Mouse (Mus musculus) heart, embryonic 12.5 days (tissue): ENCODE measurements at regions not wholly inside any gene's neighbourhood (a gene's known extent, or its start where the extent isn't known, plus 50 kb on each side); places are given as distances from the start of the nearest gene placed in this dataset.
"Not testable (repeated sequence)": the region's sequence is repeated elsewhere in the genome, so short reads cannot be mapped to it uniquely, and the experiment has no call there.

ENCODE experiments used
- ATAC-seq: fragments of 200-750 bp; cut with Nextera tagmentation; 2 replicates; pipeline ENCODE4 v1.8.0; 2017; ENCODE audit warnings: moderate TSS enrichment, moderate library complexity; ENCODE audit not compliant: insufficient number of reproducible peaks, low FRiP score
- H3K27ac ChIP-seq: fragments of 300-500 bp; sonication (generic); 2 replicates; pipeline ENCODE4 v1.5.1; 2016; ENCODE audit warnings: mild to moderate bottlenecking, moderate library complexity; ENCODE audit not compliant: poor library complexity, severe bottlenecking
- H3K27me3 ChIP-seq: fragments of 300-500 bp; sonication (generic); replicated peaks from 2 replicates; pipeline ENCODE4 v1.6.1; 2016; ENCODE audit warnings: mild to moderate bottlenecking, moderate library complexity
- H3K36me3 ChIP-seq: fragments of 300-500 bp; sonication (generic); 2 replicates; pipeline ENCODE4 v1.6.1; 2016; ENCODE audit warnings: mild to moderate bottlenecking, moderate library complexity
- H3K4me1 ChIP-seq: fragments of 300-500 bp; sonication (generic); replicated peaks from 2 replicates; pipeline ENCODE4 v1.6.1; 2016; ENCODE audit warnings: mild to moderate bottlenecking
- H3K4me2 ChIP-seq: fragments of 300-500 bp; sonication (generic); 2 replicates; pipeline ENCODE4 v1.6.1; 2016; ENCODE audit warnings: mild to moderate bottlenecking, moderate library complexity
- H3K4me3 ChIP-seq: fragments of 300-500 bp; sonication (generic); 2 replicates; pipeline ENCODE4 v1.5.1; 2016; ENCODE audit warnings: mild to moderate bottlenecking
- H3K9ac ChIP-seq: fragments of 300-500 bp; sonication (generic); 2 replicates; pipeline ENCODE4 v1.6.1; 2016; ENCODE audit warnings: mild to moderate bottlenecking, moderate library complexity
- H3K9me3 ChIP-seq: fragments of 300-500 bp; sonication (generic); replicated peaks from 2 replicates; pipeline ENCODE4 v1.6.1; 2016; ENCODE audit warnings: mild to moderate bottlenecking, moderate library complexity
- WGBS: fragments of 180-500 bp; shearing (Covaris S2); methylation state at CpG from one replicate; pipeline ENCODE4 v1.1.7; 2016; 5-methylcytosine and 5-hydroxymethylcytosine counted together

DNA sequence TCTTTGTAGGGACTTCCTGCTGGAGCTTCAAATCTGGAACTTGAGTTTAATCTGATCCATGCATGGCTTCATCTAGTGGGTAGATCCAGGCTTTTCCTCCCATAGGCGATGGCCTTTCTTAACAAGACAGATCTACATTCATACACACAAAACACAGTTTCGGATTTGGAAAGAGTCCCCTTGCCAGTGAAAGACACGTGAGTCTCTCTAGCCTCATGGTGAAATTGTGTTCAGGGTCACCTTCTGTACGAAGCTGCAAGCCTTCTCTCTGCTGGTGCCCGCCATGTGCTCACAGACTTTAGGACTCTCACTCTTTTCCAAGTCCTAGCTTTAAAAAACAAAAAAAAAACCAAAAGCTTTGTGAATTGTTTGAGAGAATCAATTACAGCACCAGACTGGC lies 51.4 kb upstream of the Dlx2 start:
- H3K36me3 ChIP-seq, result no peaks in the 10 kb centered on the region
- H3K4me3 ChIP-seq, result no peak overlapping the region
- no peak overlapping the region for H3K27ac ChIP-seq
- no peak overlapping the region for H3K9ac ChIP-seq
- ATAC-seq, result no peak
- peaks cover 13% of the 10 kb centered on the region for H3K27me3 ChIP-seq
- no peaks in the 10 kb centered on the region; the same call in none of the 2 replicates for H3K4me1 ChIP-seq
- H3K9me3 ChIP-seq, result no peaks in the 10 kb centered on the region
- no peak overlapping the region for H3K4me2 ChIP-seq
- WGBS, result 81% methylated on average over 5 of the region's 5 CpGs

GRCm38 (mm10) chr2:71598368-71598767 lies 51.8 kb upstream of the Dlx2 start:
- no peak overlapping the region for H3K4me3 ChIP-seq
- no peak overlapping the region for H3K27ac ChIP-seq
- no peaks in the 10 kb centered on the region; the same call in none of the 2 replicates for H3K4me1 ChIP-seq
- no peak for ATAC-seq
- peaks cover 13% of the 10 kb centered on the region for H3K27me3 ChIP-seq
- H3K9ac ChIP-seq, result no peak overlapping the region
- H3K9me3 ChIP-seq, result no peaks in the 10 kb centered on the region
- WGBS, result 64% methylated on average over 10 of the region's 10 CpGs
- H3K36me3 ChIP-seq, result no peaks in the 10 kb centered on the region
- no peak overlapping the region for H3K4me2 ChIP-seq

- 17% methylated on average over 5 of the region's 5 CpGs for WGBS
- Histone ChIP-seq H3K27ac (no peak overlapping the region), H3K4me1 (no peaks in the 10 kb centered on the region; the same call in none of the 2 replicates), H3K27me3 (peaks cover 13% of the 10 kb centered on the region), H3K36me3 (no peaks in the 10 kb centered on the region), H3K9me3 (no peaks in the 10 kb centered on the region), H3K4me2 (no peak overlapping the region), H3K9ac (no peak overlapping the region), H3K4me3 (no peak overlapping the region)
- ATAC-seq, result peak; percentile 79
These were observed 52.2 kb upstream of the Dlx2 start for GRCm38 (mm10) chr2:71598778-71599177.

DNA sequence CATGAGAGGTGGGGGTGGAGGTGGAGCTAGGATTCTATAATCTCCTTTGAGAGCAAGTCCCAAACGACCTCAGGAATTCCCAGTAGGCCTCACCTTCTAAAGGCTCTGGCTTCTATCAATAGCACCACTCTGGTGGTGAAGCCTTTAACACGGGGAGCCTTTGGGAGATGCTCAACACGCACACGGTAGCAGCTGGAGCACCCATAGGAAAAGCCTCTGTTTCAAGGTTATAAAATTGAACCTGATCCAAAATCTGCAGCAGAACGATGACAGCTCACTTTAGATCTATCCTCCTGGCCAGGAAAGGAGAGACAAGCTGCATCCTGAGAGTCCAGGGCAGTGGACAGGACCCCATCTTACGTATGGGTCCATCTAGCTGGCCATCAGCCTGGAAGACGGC lies 53.7 kb upstream of the Dlx2 start:
- Histone ChIP-seq H3K9me3 (no peaks in the 10 kb centered on the region), H3K4me2 (no peak overlapping the region), H3K4me3 (no peak overlapping the region), H3K9ac (no peak overlapping the region), H3K4me1 (no peaks in the 10 kb centered on the region; the same call in 1 of the 2 replicates), H3K27me3 (peaks cover 13% of the 10 kb centered on the region), H3K27ac (no peak overlapping the region), H3K36me3 (no peaks in the 10 kb centered on the region)
- WGBS, result 32% methylated on average over 7 of the region's 7 CpGs
- ATAC-seq, result peak; percentile 58; the same call in 1 of the 2 replicates

GRCm38 (mm10) chr2:71600999-71601398 lies 54.4 kb upstream of the Dlx2 start:
- Histone ChIP-seq H3K9ac (no peak overlapping the region), H3K4me1 (no peaks in the 10 kb centered on the region; the same call in 1 of the 2 replicates), H3K27ac (no peak overlapping the region), H3K9me3 (peaks cover 6% of the 10 kb centered on the region; the same call in 1 of the 2 replicates), H3K27me3 (peaks cover 13% of the 10 kb centered on the region), H3K4me3 (no peak overlapping the region), H3K36me3 (no peaks in the 10 kb centered on the region), H3K4me2 (no peak overlapping the region)
- no peak for ATAC-seq
- WGBS, result 73% methylated on average over 1 of the region's 1 CpGs

DNA sequence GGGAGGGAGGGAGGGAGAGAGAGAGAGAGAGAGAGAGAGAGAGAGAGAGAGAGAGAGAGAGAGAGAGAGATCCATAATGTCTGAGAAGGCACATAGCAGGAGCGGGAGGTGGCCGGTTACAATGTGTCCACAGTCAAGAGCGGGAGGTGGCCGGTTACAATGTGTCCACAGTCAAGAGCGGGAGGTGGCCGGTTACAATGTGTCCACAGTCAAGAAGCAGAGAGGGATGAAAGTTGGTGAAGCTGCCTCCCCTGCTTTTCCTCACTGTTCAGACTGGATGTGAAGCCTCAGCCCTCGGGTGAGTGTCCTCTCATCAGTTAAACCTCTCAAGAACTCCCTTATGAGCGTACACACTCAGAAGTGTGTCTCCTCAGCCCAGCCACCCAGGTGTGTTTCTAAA lies 57.2 kb upstream of the Dlx2 start:
- 91% methylated on average over 8 of the region's 8 CpGs for WGBS
- H3K27me3 ChIP-seq, H3K36me3 ChIP-seq, ATAC-seq, H3K9ac ChIP-seq, H3K4me1 ChIP-seq, H3K4me2 ChIP-seq, H3K27ac ChIP-seq, H3K9me3 ChIP-seq, H3K4me3 ChIP-seq: not testable (repeated sequence)

GRCm38 (mm10) chr2:71605606-71606005 lies 59.1 kb upstream of the Dlx2 start:
- no peak for ATAC-seq
- Histone ChIP-seq H3K9ac (no peak overlapping the region), H3K4me3 (no peak overlapping the region), H3K4me2 (no peak overlapping the region), H3K36me3 (no peaks in the 10 kb centered on the region), H3K9me3 (peaks cover 6% of the 10 kb centered on the region; the same call in 1 of the 2 replicates), H3K4me1 (peaks cover 3% of the 10 kb centered on the region), H3K27me3 (no peaks in the 10 kb centered on the region; the same call in 1 of the 2 replicates), H3K27ac (no peak overlapping the region)
- 75% methylated on average over 1 of the region's 1 CpGs for WGBS

DNA sequence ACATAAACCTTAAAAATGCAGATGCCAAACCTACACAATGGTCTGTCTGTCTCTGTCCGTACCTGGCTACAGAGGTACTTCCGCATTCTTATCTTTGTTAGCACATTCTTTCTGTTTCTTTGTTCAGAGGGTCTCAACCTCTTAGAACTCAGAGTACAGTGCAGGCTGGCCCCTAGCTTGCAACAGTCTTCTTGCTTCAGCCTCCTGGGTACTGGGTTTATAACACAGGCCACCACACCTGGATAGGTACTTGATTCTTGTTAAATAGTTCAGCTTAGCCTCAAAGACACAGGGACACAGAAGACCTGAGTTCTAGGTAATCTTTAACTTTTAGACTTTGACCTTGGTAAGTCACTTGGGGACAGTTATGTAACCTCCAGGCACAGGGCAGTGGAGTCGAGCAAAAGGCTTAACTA lies 60.5 kb upstream of the Dlx2 start:
- H3K4me3 ChIP-seq, result no peak overlapping the region
- no peaks in the 10 kb centered on the region for H3K36me3 ChIP-seq
- no peaks in the 10 kb centered on the region; the same call in 1 of the 2 replicates for H3K27me3 ChIP-seq
- H3K9ac ChIP-seq, result no peak overlapping the region
- H3K4me2 ChIP-seq, result no peak overlapping the region
- H3K4me1 ChIP-seq, result peaks cover 7% of the 10 kb centered on the region
- H3K27ac ChIP-seq, result no peak overlapping the region
- WGBS, result 73% methylated on average over 3 of the region's 3 CpGs
- H3K9me3 ChIP-seq, result peaks cover 6% of the 10 kb centered on the region; the same call in 1 of the 2 replicates
- ATAC-seq, result no peak

- no peak overlapping the region for H3K9ac ChIP-seq
- ATAC-seq, result no peak
These were observed 66.7 kb upstream of the Dlx2 start for GRCm38 (mm10) chr2:71613216-71613615.

DNA sequence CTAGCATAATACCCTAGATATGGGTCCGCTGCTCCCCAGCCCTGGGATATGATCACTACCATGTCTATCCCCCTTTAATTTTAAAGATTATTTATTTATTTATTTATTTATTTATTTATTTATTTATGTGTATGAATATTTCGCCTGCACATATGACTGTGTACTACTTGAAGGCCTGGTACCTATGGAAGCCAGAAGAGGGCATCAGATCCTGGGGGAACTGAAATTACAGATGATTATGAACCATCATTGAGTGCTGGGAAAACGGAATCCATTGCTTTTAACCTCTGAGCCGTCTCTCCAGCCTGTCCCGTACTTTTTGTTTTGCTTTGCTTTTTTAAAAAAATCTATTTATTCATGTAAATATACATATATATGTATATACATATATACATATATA lies 70.0 kb upstream of the Dlx2 start:
- Histone ChIP-seq H3K9me3 (no peaks in the 10 kb centered on the region), H3K4me2 (no peak overlapping the region), H3K4me3 (no peak overlapping the region), H3K36me3 (no peaks in the 10 kb centered on the region), H3K9ac (no peak overlapping the region), H3K27me3 (no peaks in the 10 kb centered on the region), H3K27ac (no peak overlapping the region), H3K4me1 (no peaks in the 10 kb centered on the region)
- no peak for ATAC-seq
- WGBS, result 80% methylated on average over 5 of the region's 5 CpGs

More at GRCm38 (mm10) chr2:71613216-71613615, 66.7 kb upstream of the Dlx2 start:
- WGBS, result 60% methylated on average over 2 of the region's 2 CpGs
- Histone ChIP-seq H3K4me1 (peaks cover 7% of the 10 kb centered on the region), H3K27ac (no peak overlapping the region), H3K4me3 (no peak overlapping the region), H3K36me3 (no peaks in the 10 kb centered on the region), H3K27me3 (no peaks in the 10 kb centered on the region), H3K9me3 (no peaks in the 10 kb centered on the region), H3K4me2 (no peak overlapping the region)

DNA sequence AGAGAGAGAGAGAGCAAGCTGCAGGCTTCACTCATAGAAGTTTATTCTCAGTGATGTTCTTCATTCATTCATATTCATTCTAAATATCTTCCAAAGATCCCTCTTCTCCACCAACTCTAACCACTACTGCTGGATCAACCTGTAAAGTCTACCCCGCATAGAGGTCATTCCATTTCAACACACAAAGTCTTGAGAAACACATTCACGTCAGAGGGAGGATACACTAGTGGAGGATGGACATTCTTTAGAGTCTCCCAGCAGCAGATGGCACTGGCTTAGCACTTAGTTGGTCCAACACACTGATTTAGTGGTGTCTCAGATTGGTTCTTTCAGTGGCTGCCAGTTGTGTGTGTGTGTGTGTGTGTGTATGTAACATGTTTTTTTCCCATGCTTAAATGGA lies 74.9 kb upstream of the Dlx2 start:
- no peak for ATAC-seq
- Histone ChIP-seq H3K9ac (no peak overlapping the region), H3K4me1 (peaks cover 9% of the 10 kb centered on the region), H3K27me3 (peaks cover 4% of the 10 kb centered on the region; the same call in 1 of the 2 replicates), H3K4me3 (no peak overlapping the region), H3K9me3 (no peaks in the 10 kb centered on the region), H3K27ac (no peak overlapping the region), H3K36me3 (no peaks in the 10 kb centered on the region), H3K4me2 (no peak overlapping the region)
- WGBS, result 86% methylated on average over 2 of the region's 2 CpGs

DNA sequence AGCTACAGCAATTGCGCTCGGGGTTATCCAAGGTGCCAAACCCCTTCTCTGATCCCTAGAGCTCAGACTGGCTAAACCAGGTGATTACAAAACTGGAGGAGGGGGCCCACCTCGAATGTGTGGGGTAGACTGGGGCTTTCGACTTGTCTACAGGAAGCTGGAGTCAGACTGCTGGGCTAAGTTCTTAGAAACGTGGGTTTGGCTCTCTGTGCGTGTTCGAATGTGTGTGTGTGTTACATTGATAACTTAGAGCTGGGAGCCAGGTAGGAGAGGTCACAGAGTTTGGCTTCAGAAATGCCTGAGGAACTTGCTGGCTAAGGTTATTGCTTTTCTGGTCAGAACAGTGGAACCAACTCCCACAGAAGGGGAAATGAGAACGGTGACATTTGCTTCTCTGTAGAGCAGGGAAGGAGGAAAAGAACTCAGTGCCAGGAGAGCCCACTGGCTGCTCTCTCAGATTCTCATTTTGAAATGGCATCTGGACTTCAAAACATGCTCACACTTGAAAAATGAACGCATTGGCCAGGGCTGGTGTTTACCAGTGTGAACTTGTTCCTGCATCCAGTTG lies 76.1 kb upstream of the Dlx2 start:
- H3K9me3 ChIP-seq, result no peaks in the 10 kb centered on the region
- WGBS, result 63% methylated on average over 9 of the region's 9 CpGs
- H3K4me1 ChIP-seq, result peaks cover 15% of the 10 kb centered on the region
- H3K36me3 ChIP-seq, result no peaks in the 10 kb centered on the region
- no peak overlapping the region for H3K4me2 ChIP-seq
- H3K27ac ChIP-seq, result no peak overlapping the region
- no peak overlapping the region for H3K4me3 ChIP-seq
- no peak overlapping the region for H3K9ac ChIP-seq
- no peak for ATAC-seq
- peaks cover 6% of the 10 kb centered on the region; the same call in 1 of the 2 replicates for H3K27me3 ChIP-seq
